9 mouse cellular contexts compared by ENCODE assay signal in genomic region chr7:119961107-119961506, GRCm38 (mm10).
A peak's percentile ranks its signal among the peaks of the same experiment; 100 is the strongest.
DNase-seq lines count a peak whose midpoint lies in the region; ATAC-seq and TF ChIP-seq lines count a peak whose summit lies in the region.
"Had no signal": no experiment of that assay in that cellular context is flagged by ENCODE, and none has a peak within 500 bp of the region (broad histone marks: within the 10 kb centered on the region; RNA-seq: fewer than 3 reads in every experiment).

No protein-coding gene starts in this region.

- H3K36me3 ChIP-seq in hindbrain, postnatal 0 days (ENCODE audit: insufficient read depth, low read length) = no peaks in the 10 kb centered on the region
- H3K36me3 ChIP-seq in hindbrain, embryonic 11.5 days (ENCODE audit: control insufficient read depth, insufficient read depth, low read length) = no peaks in the 10 kb centered on the region
- no peaks in the 10 kb centered on the region for H3K36me3 ChIP-seq in forebrain, embryonic 14.5 days (ENCODE audit: control insufficient read depth, insufficient read depth, low read length)
- H3K36me3 ChIP-seq: embryonic facial prominence, embryonic 15.5 days had no signal

- in situ Hi-C loops in Patski (cut with MboI; ENCODE audit: low pct_unique_long_range_greater_than_20kb) = no loop called here

- no peak overlapping the region for H3K9ac ChIP-seq in hindbrain, postnatal 0 days (replicated peaks; ENCODE audit: low read length)
- H3K9ac ChIP-seq in hindbrain, embryonic 11.5 days (ENCODE audit: low read depth, low read length) = no peak overlapping the region
- H3K9ac ChIP-seq in forebrain, embryonic 14.5 days (ENCODE audit: low read length) = no peak overlapping the region
- H3K9ac ChIP-seq: embryonic facial prominence, embryonic 15.5 days had no signal

- POLR2A ChIA-PET in Patski (lab: Charles Lee) = no interaction called here

- WGBS in hindbrain, postnatal 0 days = 58% methylated on average over 2 of the region's 2 CpGs
- WGBS in hindbrain, embryonic 11.5 days = 72% methylated on average over 2 of the region's 2 CpGs
- 79% methylated on average over 2 of the region's 2 CpGs for WGBS in forebrain, embryonic 14.5 days

- no peak for ATAC-seq in hindbrain, postnatal 0 days
- no peak for ATAC-seq in hindbrain, embryonic 11.5 days (ENCODE audit: low FRiP score)
- ATAC-seq in Patski = no peak
- ATAC-seq in forebrain, embryonic 14.5 days = no peak

- no peak overlapping the region for H3K4me3 ChIP-seq in hindbrain, postnatal 0 days (ENCODE audit: low read length)
- no peak overlapping the region for H3K4me3 ChIP-seq in hindbrain, embryonic 11.5 days (ENCODE audit: low read depth, low read length)
- no peak overlapping the region for H3K4me3 ChIP-seq in forebrain, embryonic 14.5 days (ENCODE audit: low read depth, low read length)
- H3K4me3 ChIP-seq: embryonic facial prominence, embryonic 15.5 days had no signal

- no peaks in the 10 kb centered on the region for H3K4me1 ChIP-seq in hindbrain, postnatal 0 days (ENCODE audit: insufficient read depth, low read length)
- no peaks in the 10 kb centered on the region for H3K4me1 ChIP-seq in hindbrain, embryonic 11.5 days (replicated peaks; ENCODE audit: control insufficient read depth, insufficient read depth, low read length)
- no peaks in the 10 kb centered on the region for H3K4me1 ChIP-seq in forebrain, embryonic 14.5 days (ENCODE audit: control insufficient read depth, insufficient read depth, low read length)
- H3K4me1 ChIP-seq: embryonic facial prominence, embryonic 15.5 days had no signal

- TF ChIP-seq CTCF in hindbrain, postnatal 0 days (IDR thresholded peaks at IDR 0.05; ENCODE audit: low read depth) = no peak
- TF ChIP-seq CTCF in Patski (IDR thresholded peaks at IDR 0.05) = no peak

- no peaks in the 10 kb centered on the region for H3K9me3 ChIP-seq in hindbrain, postnatal 0 days (ENCODE audit: low read length)
- H3K9me3 ChIP-seq in hindbrain, embryonic 11.5 days (ENCODE audit: control insufficient read depth, low read length) = no peaks in the 10 kb centered on the region
- no peaks in the 10 kb centered on the region for H3K9me3 ChIP-seq in forebrain, embryonic 14.5 days (replicated peaks; ENCODE audit: control insufficient read depth, low read length)
- H3K9me3 ChIP-seq: embryonic facial prominence, embryonic 15.5 days had no signal

- no peak overlapping the region for H3K27ac ChIP-seq in hindbrain, postnatal 0 days
- no peak overlapping the region for H3K27ac ChIP-seq in hindbrain, embryonic 11.5 days (ENCODE audit: low read depth, low read length)
- H3K27ac ChIP-seq in forebrain, embryonic 14.5 days (ENCODE audit: low read depth, low read length) = no peak overlapping the region
- H3K27ac ChIP-seq: embryonic facial prominence, embryonic 15.5 days had no signal

- CTCF ChIA-PET in Patski (lab: Charles Lee) = no interaction called here

- peak; percentile 12 for DNase-seq in hindbrain, postnatal 0 days (ENCODE audit: low spot score)
- no peak for DNase-seq in hindbrain, embryonic 11.5 days (ENCODE audit: low spot score)
- peak; percentile 57 for DNase-seq in Patski (ENCODE audit: low read depth, low spot score)
- DNase-seq in gonadal fat pad, adult 2 months (ENCODE audit: low read depth) = peak; percentile 50
- peak; percentile 71 for DNase-seq in lung, postnatal 14 days
- no peak for DNase-seq in right cerebral cortex, adult 2 months (ENCODE audit: low spot score in 2 of 2)
- no peak for DNase-seq in forebrain, embryonic 14.5 days (ENCODE audit: low spot score)
- DNase-seq in right cerebral cortex, postnatal 10 days (ENCODE audit: low spot score in 2 of 2) = no peak

- no peaks in the 10 kb centered on the region for H3K27me3 ChIP-seq in hindbrain, postnatal 0 days (ENCODE audit: insufficient read depth, low read length)
- no peaks in the 10 kb centered on the region for H3K27me3 ChIP-seq in hindbrain, embryonic 11.5 days (ENCODE audit: control insufficient read depth, insufficient read depth, low read length)
- no peaks in the 10 kb centered on the region for H3K27me3 ChIP-seq in Patski
- H3K27me3 ChIP-seq in forebrain, embryonic 14.5 days (replicated peaks; ENCODE audit: control insufficient read depth, insufficient read depth, low read length) = no peaks in the 10 kb centered on the region
- H3K27me3 ChIP-seq: embryonic facial prominence, embryonic 15.5 days had no signal

- no peak overlapping the region for H3K4me2 ChIP-seq in hindbrain, postnatal 0 days (ENCODE audit: low read depth, low read length)
- no peak overlapping the region for H3K4me2 ChIP-seq in hindbrain, embryonic 11.5 days (replicated peaks; ENCODE audit: low read depth, low read length)
- no peak overlapping the region for H3K4me2 ChIP-seq in forebrain, embryonic 14.5 days (ENCODE audit: low read length)
- H3K4me2 ChIP-seq: embryonic facial prominence, embryonic 15.5 days had no signal

Comparison
In these comparisons a context has a peak if more than half of its experiments do, and no peak if none do; other contexts are left out.
1. DNase-seq: peak in hindbrain, postnatal 0 days (single experiment), Patski (single experiment), gonadal fat pad, adult 2 months (single experiment) and lung, postnatal 14 days (single experiment); none in hindbrain, embryonic 11.5 days (single experiment), right cerebral cortex, adult 2 months (0 of 2), forebrain, embryonic 14.5 days (single experiment) and right cerebral cortex, postnatal 10 days (0 of 2).